Mouse (Mus musculus) stomach, embryonic 16.5 days (tissue): ENCODE results near the gene Zfp618. TPM values are rescaled to one million over a fixed set of nuclear protein-coding genes. Genes with fewer than 3 reads are reported as not detected.
A peak's percentile ranks its signal among the peaks of the same experiment; 100 is the strongest.

Experiments used
- ATAC-seq: fragments of 200-750 bp; cut with Nextera tagmentation; 2 replicates; pipeline ENCODE4 v1.8.0; 2017; ENCODE audit warnings: moderate number of reproducible peaks, moderate TSS enrichment; ENCODE audit not compliant: insufficient read depth, low FRiP score
- H3K27ac ChIP-seq: fragments of 300-500 bp; sonication (generic); 2 replicates; pipeline ENCODE4 v1.5.1; 2014; ENCODE audit warnings: low read length
- H3K27me3 ChIP-seq: fragments of 300-500 bp; sonication (generic); 2 replicates; pipeline ENCODE4 v1.6.1; 2014; ENCODE audit warnings: low read length, control low read depth, mixed read lengths; ENCODE audit not compliant: control insufficient read depth, insufficient read depth
- H3K36me3 ChIP-seq: fragments of 300-500 bp; sonication (generic); 2 replicates; pipeline ENCODE4 v1.6.1; 2014; ENCODE audit warnings: low read length; ENCODE audit not compliant: control insufficient read depth, insufficient read depth
- H3K4me1 ChIP-seq: fragments of 300-500 bp; sonication (generic); 2 replicates; pipeline ENCODE4 v1.6.1; 2014; ENCODE audit warnings: low read length, control low read depth, mixed read lengths; ENCODE audit not compliant: control insufficient read depth, insufficient read depth
- H3K4me2 ChIP-seq: fragments of 300-500 bp; sonication (generic); 2 replicates; pipeline ENCODE4 v1.6.1; 2014; ENCODE audit warnings: low read depth, low read length, mixed read lengths
- H3K4me3 ChIP-seq: fragments of 300-500 bp; sonication (generic); replicated peaks from 2 replicates; pipeline ENCODE4 v1.5.1; 2014; ENCODE audit warnings: mild to moderate bottlenecking, low read length
- H3K9ac ChIP-seq: fragments of 300-500 bp; sonication (generic); 2 replicates; pipeline ENCODE4 v1.6.1; 2014; ENCODE audit warnings: low read length
- H3K9me3 ChIP-seq: fragments of 300-500 bp; sonication (generic); replicated peaks from 2 replicates; pipeline ENCODE4 v1.6.1; 2016; ENCODE audit warnings: low read length, control low read depth; ENCODE audit not compliant: control insufficient read depth
- WGBS: fragments of 180-500 bp; shearing (Covaris S2); extraction: QIAGEN DNeasy Blood & Tissue Kit; methylation state at CpG from one replicate; pipeline ENCODE4 v1.1.7; 2014; 5-methylcytosine and 5-hydroxymethylcytosine counted together
- polyA plus RNA-seq: library from polyadenylated mRNA; unstranded; fragments of >200 nt; fragmentation: Nextera tagmentation; extraction: Ambion mirVana; gene quantifications from 2 replicates; pipeline ENCODE4 v1.2.1, GENCODE M21; 2015

The Zfp618 gene
- polyA plus RNA-seq, 1 experiment from 2014 or later = 23.1 TPM

- H3K36me3 ChIP-seq = no peaks in the 10 kb centered on the region
- no peaks in the 10 kb centered on the region for H3K9me3 ChIP-seq
- H3K4me1 ChIP-seq = peaks cover 8% of the 10 kb centered on the region; the same call in 1 of the 2 replicates
- H3K4me2 ChIP-seq = no peak overlapping the region
- peak; percentile 67 for ATAC-seq
- no peaks in the 10 kb centered on the region for H3K27me3 ChIP-seq
- H3K9ac ChIP-seq = peak overlapping the region; percentile 50; the same call in 1 of the 2 replicates
- H3K27ac ChIP-seq = peak overlapping the region; percentile 39
- H3K4me3 ChIP-seq = no peak overlapping the region
- 12% methylated on average over 5 of the region's 5 CpGs for WGBS
These were observed 193.7 kb downstream of the Zfp618 start for GRCm38 (mm10) chr4:63158961-63159592.

GRCm38 (mm10) chr4:63165636-63166035, 200.3 kb downstream of the Zfp618 start:
- H3K27me3 ChIP-seq = no peaks in the 10 kb centered on the region
- H3K9me3 ChIP-seq = no peaks in the 10 kb centered on the region
- no peak overlapping the region for H3K27ac ChIP-seq
- no peak overlapping the region for H3K4me3 ChIP-seq
- H3K36me3 ChIP-seq = no peaks in the 10 kb centered on the region
- WGBS = 79% methylated on average over 4 of the region's 4 CpGs
- ATAC-seq = no peak
- H3K4me2 ChIP-seq = no peak overlapping the region
- H3K4me1 ChIP-seq = no peaks in the 10 kb centered on the region
- no peak overlapping the region for H3K9ac ChIP-seq

- Histone ChIP-seq H3K27me3 (0 out of 2 replicates have a peak, but pooled peaks cover under 1% of the 10 kb centered on the region), H3K27ac (no peak overlapping the region), H3K4me3 (no peak overlapping the region), H3K4me2 (no peak overlapping the region), H3K9ac (no peak overlapping the region), H3K36me3 (no peaks in the 10 kb centered on the region), H3K4me1 (no peaks in the 10 kb centered on the region), H3K9me3 (no peaks in the 10 kb centered on the region)
- peak; percentile 5; the same call in 1 of the 2 replicates for ATAC-seq
- 81% methylated on average over 5 of the region's 5 CpGs for WGBS
These were observed 200.9 kb downstream of the Zfp618 start for GRCm38 (mm10) chr4:63166323-63166722.

- Histone ChIP-seq H3K4me3 (no peak overlapping the region), H3K27me3 (0 out of 2 replicates have a peak, but pooled peaks cover 6% of the 10 kb centered on the region), H3K9ac (no peak overlapping the region), H3K4me2 (peak overlapping the region; percentile 41; the same call in 1 of the 2 replicates), H3K9me3 (no peaks in the 10 kb centered on the region), H3K27ac (no peak overlapping the region), H3K4me1 (no peaks in the 10 kb centered on the region), H3K36me3 (no peaks in the 10 kb centered on the region)
- WGBS = 88% methylated on average over 4 of the region's 4 CpGs
- ATAC-seq = no peak
These were observed 204.7 kb downstream of the Zfp618 start for GRCm38 (mm10) chr4:63170061-63170460.

GRCm38 (mm10) chr4:63171122-63171521, 205.7 kb downstream of the Zfp618 start:
- H3K9me3 ChIP-seq = no peaks in the 10 kb centered on the region
- peak overlapping the region; percentile 40 for H3K4me3 ChIP-seq
- H3K27ac ChIP-seq = peak overlapping the region; percentile 74
- H3K36me3 ChIP-seq = no peaks in the 10 kb centered on the region
- 0 out of 2 replicates have a peak, but pooled peaks cover 6% of the 10 kb centered on the region for H3K27me3 ChIP-seq
- H3K9ac ChIP-seq = peak overlapping the region; percentile 54
- peak overlapping the region; percentile 41 for H3K4me2 ChIP-seq
- WGBS = 38% methylated on average over 24 of the region's 24 CpGs
- H3K4me1 ChIP-seq = no peaks in the 10 kb centered on the region
- ATAC-seq = 0 out of 2 replicates have a peak, but pooled peaks have one; percentile 1

- peak; percentile 94 for ATAC-seq
- Histone ChIP-seq H3K9ac (peak within 1 kb of the TSS; percentile 54), H3K27me3 (0 out of 2 replicates have a peak, but pooled peaks cover 6% of the 10 kb centered on the region), H3K9me3 (no peaks in the 10 kb centered on the region), H3K27ac (peak within 1 kb of the TSS; percentile 75), H3K4me1 (no peaks in the 10 kb centered on the region), H3K4me3 (peak within 1 kb of the TSS; percentile 40), H3K36me3 (no peaks in the 10 kb centered on the region), H3K4me2 (peak within 1 kb of the TSS; percentile 41)
- WGBS = 54% methylated on average over 4 of the region's 4 CpGs
These were observed 206.8 kb downstream of the Zfp618 start, which contains the start of gene Kif12 for GRCm38 (mm10) chr4:63171969-63172685. Gene Kif12 (minus strand): TSS chr4:63172131.

GRCm38 (mm10) chr4:63181556-63181955, 216.2 kb downstream of the Zfp618 start:
- Histone ChIP-seq H3K9ac (no peak overlapping the region), H3K27ac (no peak overlapping the region), H3K4me3 (no peak overlapping the region), H3K4me2 (no peak overlapping the region), H3K4me1 (0 out of 2 replicates have a peak, but pooled peaks cover 7% of the 10 kb centered on the region), H3K27me3 (no peaks in the 10 kb centered on the region), H3K9me3 (no peaks in the 10 kb centered on the region), H3K36me3 (no peaks in the 10 kb centered on the region)
- 9% methylated on average over 5 of the region's 5 CpGs for WGBS
- peak; percentile 68 for ATAC-seq

GRCm38 (mm10) chr4:63186281-63186870, 221.0 kb downstream of the Zfp618 start:
- H3K9me3 ChIP-seq = no peaks in the 10 kb centered on the region
- H3K4me1 ChIP-seq = 0 out of 2 replicates have a peak, but pooled peaks cover 10% of the 10 kb centered on the region
- ATAC-seq = peak; percentile 91
- no peak overlapping the region for H3K9ac ChIP-seq
- H3K27ac ChIP-seq = peak overlapping the region; percentile 76
- no peaks in the 10 kb centered on the region for H3K27me3 ChIP-seq
- no peak overlapping the region for H3K4me2 ChIP-seq
- H3K4me3 ChIP-seq = no peak overlapping the region
- WGBS = 37% methylated on average over 21 of the region's 21 CpGs
- H3K36me3 ChIP-seq = no peaks in the 10 kb centered on the region
